Mouse (Mus musculus): ENCODE data around the gene Prl5a1. TPM values are rescaled to one million over a fixed set of nuclear protein-coding genes. Genes with fewer than 3 reads are reported as not detected.

Prl5a1 gene
- not detected in 2 replicates for polyA plus RNA-seq (2015; fragmentation: Nextera tagmentation; extraction: Ambion mirVana)

GRCm38 (mm10) chr13:28142184-28142583, at the start of gene Prl5a1:
Prl5a1 (plus strand) TSS chr13:28142484.

Other genes with a start within 250 kb of the Prl5a1 start
- gene Prl4a1, start 126.3 kb upstream of the Prl5a1 start, polyA plus RNA-seq (2015; fragmentation: Nextera tagmentation; extraction: Ambion mirVana) = not detected in 2 replicates
- 1.4 and 4.5 TPM in 2 replicates for gene Gm11361, start 115.0 kb downstream of the Prl5a1 start, polyA plus RNA-seq (2015; fragmentation: Nextera tagmentation; extraction: Ambion mirVana)

Data from skeletal muscle tissue, postnatal 0 days (tissue).